Mouse (Mus musculus) heart, adult 2 months (tissue): ENCODE measurements around the gene 1600014C23Rik. TPM values are rescaled to one million over a fixed set of nuclear protein-coding genes. Genes with fewer than 3 reads are reported as not detected.

Experiments
- DNase-seq, 2 experiments: peaks; one replicate each; pipeline ENCODE4 v3.0.0; 2021
- H3K27ac ChIP-seq: fragments of 200-600 bp; 2 replicates; pipeline ENCODE4 v1.8.1; 2022
- H3K27me3 ChIP-seq: fragments of 200-500 bp; 2 replicates; pipeline ENCODE4 v1.6.1; 2012; ENCODE audit warnings: mild to moderate bottlenecking, low read length, inconsistent platforms, mixed read lengths; ENCODE audit not compliant: control insufficient read depth, insufficient read depth
- H3K36me3 ChIP-seq: fragments of 200-500 bp; 2 replicates; pipeline ENCODE4 v1.6.1; 2012; ENCODE audit warnings: low read length, inconsistent platforms; ENCODE audit not compliant: control insufficient read depth, insufficient read depth
- H3K4me1 ChIP-seq: fragments of 200-500 bp; 2 replicates; pipeline ENCODE4 v1.6.1; 2011; ENCODE audit warnings: low read length; ENCODE audit not compliant: control insufficient read depth, insufficient read depth
- H3K4me3 ChIP-seq: fragments of 200-600 bp; 2 replicates; pipeline ENCODE4 v1.8.1; 2022
- H3K79me2 ChIP-seq: fragments of 200-500 bp; replicated peaks from 2 replicates; pipeline ENCODE4 v1.6.1; 2012; ENCODE audit warnings: mild to moderate bottlenecking, inconsistent platforms, low read length, moderate library complexity, mixed read lengths; ENCODE audit not compliant: control insufficient read depth, insufficient read depth
- H3K9ac ChIP-seq: fragments of 200-500 bp; 2 replicates; pipeline ENCODE4 v1.6.1; 2012; ENCODE audit warnings: low read depth, mild to moderate bottlenecking, control low read depth, inconsistent platforms, low read length, mixed read lengths
- CTCF ChIP-seq: fragments of 200-600 bp; IDR thresholded peaks from 2 replicates; pipeline ENCODE4 v1.8.1; 2022; ENCODE audit warnings: antibody characterized with exemption, mild to moderate bottlenecking, moderate library complexity
- EP300 ChIP-seq: fragments of 200-500 bp; IDR thresholded peaks from 2 replicates; pipeline ENCODE4 v1.6.1; 2011; ENCODE audit warnings: low read depth, low read length, control low read depth; ENCODE audit not compliant: insufficient read depth
- POLR2A ChIP-seq: fragments of 200-500 bp; IDR thresholded peaks from 2 replicates; pipeline ENCODE4 v1.6.1; 2011; ENCODE audit warnings: mild to moderate bottlenecking, low read depth, low read length, control low read depth; ENCODE audit not compliant: insufficient read depth
- WGBS: fragments of 180-500 bp; shearing (Covaris S2); methylation state at CpG from one replicate; pipeline ENCODE4 v1.1.7; 2018; 5-methylcytosine and 5-hydroxymethylcytosine counted together
- intact Hi-C: fragments of 180-260 bp; cut with DNase I; formaldehyde crosslinking; loops from one replicate; pipeline ENCODE4 v1.15.1; 2025
- polyA plus RNA-seq: library from polyadenylated mRNA; depleted of rRNA; stranded (reverse); fragments of >200 nt; gene quantifications from 2 replicates; pipeline ENCODE4 v1.2.3, GENCODE M21; 2012
- total RNA-seq, 2 experiments: library from RNA; stranded (reverse); gene quantifications; 2 replicates each; pipeline ENCODE4 v1.2.3; 2021

1600014C23Rik gene
- total and polyA plus RNA-seq, 3 experiments = 0.66 TPM; not detected in 2

DNA sequence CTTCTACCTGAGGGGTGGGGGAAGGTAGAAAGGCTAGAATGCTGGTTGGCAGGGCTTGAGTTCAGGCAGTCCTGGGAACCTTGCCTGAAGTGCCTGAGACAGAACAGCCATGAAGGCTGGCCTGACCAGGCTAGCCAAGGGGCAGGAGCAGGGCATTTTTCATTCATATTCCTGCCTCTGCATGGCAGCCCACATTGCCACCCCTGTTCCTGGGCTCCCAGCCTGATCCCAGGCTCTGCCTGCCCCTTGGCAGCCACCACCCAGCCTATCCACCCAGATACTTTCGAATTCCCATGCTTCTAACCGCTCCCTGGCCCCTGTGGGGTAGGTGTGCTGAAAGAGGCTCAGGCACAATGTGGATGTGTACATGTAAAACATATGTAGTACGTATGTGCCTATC is 32.3 kb upstream of the 1600014C23Rik start:
- intact Hi-C loops = loop anchor here (5.0 kb wide), 1 partner anchor 41 kb away; no protein-coding TSS in a partner anchor
- H3K36me3 ChIP-seq = no peaks in the 10 kb centered on the region
- H3K9ac ChIP-seq = no peak overlapping the region
- H3K4me1 ChIP-seq = peaks cover 17% of the 10 kb centered on the region
- TF ChIP-seq CTCF (no peak), EP300 (no peak)
- DNase-seq = no peak
- no peak overlapping the region for H3K4me3 ChIP-seq
- 73% methylated on average over 3 of the region's 3 CpGs for WGBS
- H3K79me2 ChIP-seq = no peaks in the 10 kb centered on the region
- H3K27ac ChIP-seq = peak overlapping the region; percentile 31; the same call in 1 of the 2 replicates
- no peaks in the 10 kb centered on the region for H3K27me3 ChIP-seq

DNA sequence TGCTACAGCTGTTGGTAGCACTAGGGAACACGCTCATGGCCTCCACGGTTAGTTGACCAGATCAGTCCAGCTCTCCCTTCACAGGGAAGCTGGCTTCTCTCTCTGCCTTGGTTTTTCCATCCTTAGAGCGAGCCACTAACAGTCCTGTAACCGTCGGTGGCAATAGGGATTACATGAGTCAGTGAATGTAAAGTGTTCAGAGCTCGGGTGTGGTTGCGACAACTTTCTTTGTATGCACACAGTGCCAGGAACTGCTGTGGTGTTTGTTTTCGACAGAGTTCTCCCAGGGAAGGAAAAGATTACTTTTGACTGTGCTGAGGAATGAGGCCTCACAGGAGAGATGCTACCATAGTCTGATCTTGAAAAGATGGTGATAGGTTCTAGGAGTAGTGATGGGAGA is 29.5 kb upstream of the 1600014C23Rik start:
- no peaks in the 10 kb centered on the region for H3K79me2 ChIP-seq
- intact Hi-C loops = no loop called here
- WGBS = 74% methylated on average over 8 of the region's 8 CpGs
- no peak for TF ChIP-seq POLR2A
- TF ChIP-seq CTCF = no peak
- TF ChIP-seq EP300 = no peak
- H3K4me3 ChIP-seq = no peak overlapping the region
- H3K27me3 ChIP-seq = no peaks in the 10 kb centered on the region
- H3K36me3 ChIP-seq = no peaks in the 10 kb centered on the region
- H3K4me1 ChIP-seq = peaks cover 10% of the 10 kb centered on the region
- peak in 1 of 2 experiments; percentile 13 for DNase-seq
- no peak overlapping the region for H3K9ac ChIP-seq
- H3K27ac ChIP-seq = no peak overlapping the region

GRCm38 (mm10) chr17:45761902-45762301 is 28.3 kb upstream of the 1600014C23Rik start:
- Histone ChIP-seq H3K4me3 (no peak overlapping the region), H3K27me3 (no peaks in the 10 kb centered on the region), H3K4me1 (peaks cover 6% of the 10 kb centered on the region), H3K9ac (no peak overlapping the region), H3K36me3 (no peaks in the 10 kb centered on the region), H3K27ac (peak overlapping the region; percentile 70), H3K79me2 (no peaks in the 10 kb centered on the region)
- peak; percentile 33 to 41 for DNase-seq
- WGBS = 25% methylated on average over 3 of the region's 3 CpGs
- no peak for TF ChIP-seq POLR2A
- 0 out of 2 replicates have a peak, but pooled peaks have one; percentile 22 for TF ChIP-seq EP300
- intact Hi-C loops = no loop called here

- peak overlapping the region; percentile 34 for H3K9ac ChIP-seq
- DNase-seq = peak; percentile 45 to 68
- TF ChIP-seq EP300 (peak; percentile 44; the same call in 1 of the 2 replicates), CTCF (no peak)
- H3K79me2 ChIP-seq = no peaks in the 10 kb centered on the region
- 68% methylated on average over 10 of the region's 10 CpGs for WGBS
- H3K4me1 ChIP-seq = peaks cover 3% of the 10 kb centered on the region; the same call in 1 of the 2 replicates
- H3K4me3 ChIP-seq = no peak overlapping the region
- no peaks in the 10 kb centered on the region for H3K36me3 ChIP-seq
- peak overlapping the region; percentile 70 for H3K27ac ChIP-seq
- intact Hi-C loops = no loop called here
- H3K27me3 ChIP-seq = no peaks in the 10 kb centered on the region
Observed at GRCm38 (mm10) chr17:45760965-45761645, 27.5 kb upstream of the 1600014C23Rik start.

DNA sequence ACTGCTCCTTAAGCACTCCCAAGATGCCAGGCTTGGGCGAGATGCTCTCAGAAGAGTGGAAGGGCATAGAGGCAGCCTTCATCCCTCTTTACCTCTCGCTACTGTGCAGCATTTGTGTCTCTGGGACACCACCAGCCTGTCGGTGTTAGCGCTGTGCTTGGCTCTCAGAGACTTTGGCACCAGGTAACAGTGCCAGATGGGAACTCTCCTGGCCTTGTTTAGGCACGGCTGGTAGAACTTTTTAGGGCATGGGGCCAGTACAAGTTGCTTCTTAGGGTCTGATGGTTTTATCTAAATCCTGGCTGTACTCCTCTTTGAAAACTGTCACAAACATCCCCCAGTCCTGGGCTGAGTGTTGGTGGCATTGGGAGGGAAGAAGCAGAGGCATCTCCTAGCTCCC is 26.1 kb upstream of the 1600014C23Rik start:
- Histone ChIP-seq H3K27ac (no peak overlapping the region), H3K79me2 (no peaks in the 10 kb centered on the region), H3K27me3 (no peaks in the 10 kb centered on the region), H3K4me3 (no peak overlapping the region), H3K9ac (no peak overlapping the region), H3K36me3 (no peaks in the 10 kb centered on the region), H3K4me1 (peaks cover 1% of the 10 kb centered on the region; the same call in 1 of the 2 replicates)
- DNase-seq = peak in 1 of 2 experiments; percentile 17
- 70% methylated on average over 5 of the region's 5 CpGs for WGBS
- intact Hi-C loops = no loop called here
- TF ChIP-seq POLR2A (no peak), EP300 (no peak), CTCF (no peak)

- 75% methylated on average over 7 of the region's 7 CpGs for WGBS
- TF ChIP-seq EP300 (no peak), CTCF (no peak), POLR2A (no peak)
- DNase-seq = no peak
- no peak overlapping the region for H3K9ac ChIP-seq
- H3K27ac ChIP-seq = no peak overlapping the region
- H3K4me3 ChIP-seq = no peak overlapping the region
- no peaks in the 10 kb centered on the region for H3K36me3 ChIP-seq
- intact Hi-C loops = no loop called here
- no peaks in the 10 kb centered on the region for H3K27me3 ChIP-seq
- H3K79me2 ChIP-seq = no peaks in the 10 kb centered on the region
- peaks cover 1% of the 10 kb centered on the region; the same call in 1 of the 2 replicates for H3K4me1 ChIP-seq
Observed at GRCm38 (mm10) chr17:45758808-45759207, 25.2 kb upstream of the 1600014C23Rik start.
